Mouse (Mus musculus) brain, embryonic 14.5 days (tissue): ENCODE measurements around the gene Naa15.

Experiments used
- CTCF ChIP-seq: fragments of 200-500 bp; IDR thresholded peaks from 2 replicates; pipeline ENCODE4 v1.5.1; 2012; ENCODE audit warnings: inconsistent platforms, mild to moderate bottlenecking, moderate library complexity, borderline replicate concordance; ENCODE audit not compliant: insufficient read depth, insufficient read length; ENCODE audit errors: extremely low read depth
- POLR2A ChIP-seq: fragments of 200-500 bp; IDR thresholded peaks from 2 replicates; pipeline ENCODE4 v1.6.1; 2012; ENCODE audit warnings: mild to moderate bottlenecking, inconsistent platforms, borderline replicate concordance; ENCODE audit not compliant: poor library complexity, insufficient read depth, insufficient read length, severe bottlenecking; ENCODE audit errors: extremely low read depth

GRCm38 (mm10) chr3:51400682-51401081 lies 14.3 kb upstream of the Naa15 start:
- TF ChIP-seq CTCF: no peak
- TF ChIP-seq POLR2A: no peak
